ENCODE assay signal across 8 mouse cellular contexts in the genomic region with DNA sequence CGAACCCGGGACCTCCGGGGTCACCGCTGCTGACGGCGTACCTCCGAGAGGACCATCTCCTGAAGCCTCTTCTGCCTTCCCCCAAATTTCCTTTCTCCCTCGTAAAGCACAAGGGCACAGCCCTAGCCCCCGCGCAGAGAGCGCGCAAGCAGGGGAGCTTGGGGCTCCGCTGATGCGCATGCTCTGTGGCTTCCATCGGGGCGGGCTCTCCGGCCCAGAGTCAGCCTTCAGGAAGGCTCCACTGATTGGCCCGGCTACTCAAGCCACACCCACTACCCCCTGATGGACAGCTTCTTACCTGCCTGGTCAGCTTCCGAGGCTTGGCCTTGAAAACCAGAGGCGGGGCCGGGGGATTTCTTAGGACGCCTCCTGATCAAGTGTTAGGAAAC. TPM values are rescaled to one million over a fixed set of nuclear protein-coding genes. Genes with fewer than 3 reads are reported as not detected.
DNase-seq lines count a peak whose midpoint lies in the region; ATAC-seq lines count a peak whose summit lies in the region.

No protein-coding gene starts in this region.

- peak; percentile 63 for ATAC-seq in inflammation-experienced regulatory T-cells, adult 6 months
- ATAC-seq in megakaryocyte-erythroid progenitor cell, adult 5-6 weeks (replicated peaks; ENCODE audit: low FRiP score, low TSS enrichment, poor library complexity, severe bottlenecking) = peak; percentile 84

- peak; percentile 94 to 98 for DNase-seq in adrenal gland, adult (ENCODE audit: inconsistent age in 2 of 2, low spot score in 1 of 2)
- DNase-seq in embryo, embryonic 10.5 days (ENCODE audit: low spot score) = peak; percentile 96
- peak; percentile 89 for DNase-seq in gastrocnemius, postnatal 14 days
- DNase-seq in left cerebral cortex, postnatal 10 days (ENCODE audit: extremely low spot score in 1 of 2, low spot score in 2 of 2) = peak; percentile 87 to 94
- DNase-seq in right cerebral cortex, postnatal 36 days (ENCODE audit: low spot score in 2 of 2) = peak; percentile 87 to 94
- peak; percentile 94 for DNase-seq in yolk sac, embryonic 10.5 days (ENCODE audit: low spot score)

- intact Hi-C loops in gastrocnemius, postnatal 14 days (cut with DNase I; ENCODE audit: low total_unique reads) = no loop called here
- intact Hi-C loops in left cerebral cortex, postnatal 10 days (cut with DNase I) = no loop called here

RNA-seq across cellular contexts. Expression of gene Dock9, which starts 0.8 kb away (rescaled TPM):
- 10 to 100 TPM; 23.3 to 29.3 TPM for total RNA-seq in gastrocnemius, postnatal 14 days (2021)
- polyA plus RNA-seq in inflammation-experienced regulatory T-cells, adult 6 months (2017; shearing (Covaris generic)) = 1 to 10 TPM; 1.7 to 7.9 (median 3.9) TPM
- total RNA-seq in left cerebral cortex, postnatal 10 days (2021) = 100 to 1,000 TPM; 181 to 185 TPM
- 4.4 and 17.7 TPM in 2 replicates for total RNA-seq in megakaryocyte-erythroid progenitor cell, adult 5-6 weeks (2014; fragmentation: Nextera tagmentation)
- total RNA-seq in megakaryocyte-erythroid progenitor cell, adult 5-6 weeks (2017) = 4.0 and 6.6 TPM in 2 replicates

Comparison
In these comparisons a context has a peak if more than half of its experiments do, and no peak if none do; other contexts are left out.
1. Peak in every context shown above with its lines: DNase-seq and ATAC-seq.
2. RNA of gene Dock9, which starts 0.8 kb away (total RNA-seq): 181 to 185 TPM in left cerebral cortex, postnatal 10 days; 23.3 to 29.3 TPM in gastrocnemius, postnatal 14 days and 4.0 to 17.7 TPM in megakaryocyte-erythroid progenitor cell, adult 5-6 weeks; every median in the first group is over 4 times any median in the second.